Mouse (Mus musculus) limb, embryonic 14.5 days (tissue): Measurements from ENCODE around the gene Pan3. TPM values are rescaled to one million over a fixed set of nuclear protein-coding genes. Genes with fewer than 3 reads are reported as not detected.
"Not testable (repeated sequence)": the region's sequence is repeated elsewhere in the genome, so short reads cannot be mapped to it uniquely, and the experiment has no call there.

Experiments
- ATAC-seq: fragments of 200-750 bp; cut with Nextera tagmentation; 2 replicates; pipeline ENCODE4 v1.8.0; 2017; ENCODE audit warnings: low read depth, moderate number of reproducible peaks, moderate TSS enrichment; ENCODE audit not compliant: low FRiP score
- DNase-seq: peaks from one replicate; pipeline ENCODE4 v3.0.0-alpha.2; 2015; ENCODE audit warnings: low spot score
- H3K27ac ChIP-seq: fragments of 300-500 bp; sonication (generic); replicated peaks from 2 replicates; pipeline ENCODE4 v1.5.1; 2014; ENCODE audit warnings: low read depth, mild to moderate bottlenecking, low read length, moderate library complexity, mixed read lengths
- H3K27me3 ChIP-seq: fragments of 300-500 bp; sonication (generic); 2 replicates; pipeline ENCODE4 v1.6.1; 2014; ENCODE audit warnings: low read length, mixed read lengths; ENCODE audit not compliant: control insufficient read depth, insufficient read depth
- H3K36me3 ChIP-seq: fragments of 300-500 bp; sonication (generic); 2 replicates; pipeline ENCODE4 v1.6.1; 2014; ENCODE audit warnings: mild to moderate bottlenecking, low read length, moderate library complexity, mixed read lengths; ENCODE audit not compliant: control insufficient read depth, insufficient read depth
- H3K4me1 ChIP-seq: fragments of 300-500 bp; sonication (generic); 2 replicates; pipeline ENCODE4 v1.6.1; 2014; ENCODE audit warnings: antibody characterized with exemption, low read length, mixed read lengths; ENCODE audit not compliant: control insufficient read depth, insufficient read depth
- H3K4me2 ChIP-seq: fragments of 300-500 bp; sonication (generic); replicated peaks from 2 replicates; pipeline ENCODE4 v1.6.1; 2014; ENCODE audit warnings: low read depth, mild to moderate bottlenecking, low read length, moderate library complexity; ENCODE audit not compliant: severe bottlenecking
- H3K4me3 ChIP-seq: fragments of 300-500 bp; sonication (generic); replicated peaks from 2 replicates; pipeline ENCODE4 v1.5.1; 2014; ENCODE audit warnings: low read length
- H3K9ac ChIP-seq: fragments of 300-500 bp; sonication (generic); 2 replicates; pipeline ENCODE4 v1.6.1; 2014; ENCODE audit warnings: mild to moderate bottlenecking, low read depth, low read length, moderate library complexity; ENCODE audit not compliant: severe bottlenecking
- H3K9me3 ChIP-seq: fragments of 300-500 bp; sonication (generic); 2 replicates; pipeline ENCODE4 v1.6.1; 2016; ENCODE audit warnings: low read length; ENCODE audit not compliant: control insufficient read depth
- POLR2A ChIP-seq: fragments of 200-500 bp; IDR thresholded peaks from 2 replicates; pipeline ENCODE4 v1.8.0; 2012; ENCODE audit warnings: inconsistent platforms, mild to moderate bottlenecking, moderate library complexity, borderline replicate concordance; ENCODE audit not compliant: insufficient read depth, insufficient read length; ENCODE audit errors: extremely low read depth
- whole genome bisulfite sequencing: fragments of 180-500 bp; shearing (Covaris S2); extraction: QIAGEN DNeasy Blood & Tissue Kit; methylation state at CpG from one replicate; pipeline ENCODE4 v1.1.7; 2014; 5-methylcytosine and 5-hydroxymethylcytosine counted together
- polyA plus RNA-seq, 2 experiments: library from polyadenylated mRNA; depleted of rRNA in 1 of 2; stranded (reverse) in 1 of 2; unstranded in 1 of 2; fragments of >200 nt; fragmentation: Nextera tagmentation in 1 of 2; extraction: Ambion mirVana in 1 of 2; gene quantifications; 2 replicates each; pipeline versions ENCODE4 v1.2.1 to v1.2.3; 2012 to 2014

Gene Pan3
- polyA plus RNA-seq, 2 experiments = 46.7 to 60.7 TPM

- no peak overlapping the region for H3K9ac ChIP-seq
- H3K4me3 ChIP-seq = no peak overlapping the region
- H3K27ac ChIP-seq = no peak overlapping the region
- no peak overlapping the region for H3K4me2 ChIP-seq
- H3K27me3 ChIP-seq = no peaks in the 10 kb centered on the region
- no peak for DNase-seq
- WGBS = 66% methylated on average over 4 of the region's 4 CpGs
- no peak for ATAC-seq
- H3K36me3 ChIP-seq = peaks cover 69% of the 10 kb centered on the region
- no peaks in the 10 kb centered on the region for H3K4me1 ChIP-seq
- no peaks in the 10 kb centered on the region for H3K9me3 ChIP-seq
- no peak for TF ChIP-seq POLR2A
Measured at GRCm38 (mm10) chr5:147539815-147540214, 109.9 kb downstream of the Pan3 start.

GRCm38 (mm10) chr5:147542291-147542690 is 112.3 kb downstream of the Pan3 start:
- H3K27me3 ChIP-seq = no peaks in the 10 kb centered on the region
- no peak for DNase-seq
- no peak overlapping the region for H3K4me2 ChIP-seq
- peaks cover 73% of the 10 kb centered on the region for H3K36me3 ChIP-seq
- no peak overlapping the region for H3K27ac ChIP-seq
- no peak overlapping the region for H3K4me3 ChIP-seq
- no peak overlapping the region for H3K9ac ChIP-seq
- TF ChIP-seq POLR2A = no peak
- H3K9me3 ChIP-seq = no peaks in the 10 kb centered on the region
- 66% methylated on average over 6 of the region's 6 CpGs for WGBS
- no peaks in the 10 kb centered on the region for H3K4me1 ChIP-seq
- ATAC-seq = no peak

DNA sequence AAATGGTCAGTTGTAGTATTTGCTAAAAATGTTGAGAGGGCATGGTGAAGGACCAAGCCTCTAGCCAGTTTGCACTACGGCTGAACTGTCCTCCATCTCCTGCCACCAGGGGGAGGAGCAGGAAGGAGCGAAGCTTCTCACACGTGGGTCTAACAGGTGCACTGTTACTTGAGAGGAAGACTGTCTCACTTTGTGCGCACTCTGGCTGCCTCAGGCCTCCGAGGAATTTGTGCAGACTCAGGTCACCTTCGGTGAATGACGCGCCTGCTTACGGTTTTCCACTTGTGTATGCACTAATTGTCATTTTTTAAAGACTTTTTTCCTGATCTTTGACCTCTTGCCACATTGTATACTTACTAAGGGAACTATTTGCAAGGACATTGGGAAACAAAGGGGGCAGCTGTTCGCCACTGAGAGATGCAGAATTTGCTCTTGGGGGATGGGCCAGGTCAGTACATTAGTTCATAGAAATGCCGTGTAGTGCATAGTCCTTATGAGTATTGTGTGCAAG is 115.8 kb downstream of the Pan3 start:
- peaks cover 83% of the 10 kb centered on the region for H3K36me3 ChIP-seq
- DNase-seq (peak; percentile 14), ATAC-seq (0 out of 2 replicates have a peak, but pooled peaks have one; percentile 34)
- no peaks in the 10 kb centered on the region for H3K9me3 ChIP-seq
- no peak overlapping the region for H3K9ac ChIP-seq
- TF ChIP-seq POLR2A = no peak
- no peak overlapping the region for H3K4me2 ChIP-seq
- H3K27me3 ChIP-seq = no peaks in the 10 kb centered on the region
- H3K4me1 ChIP-seq = no peaks in the 10 kb centered on the region
- WGBS = 66% methylated on average over 11 of the region's 11 CpGs
- no peak overlapping the region for H3K27ac ChIP-seq
- no peak overlapping the region for H3K4me3 ChIP-seq

- DNase-seq = no peak
- Histone ChIP-seq H3K9ac (no peak overlapping the region), H3K4me3 (no peak overlapping the region), H3K27me3 (no peaks in the 10 kb centered on the region), H3K36me3 (peaks cover 60% of the 10 kb centered on the region), H3K4me2 (no peak overlapping the region), H3K27ac (no peak overlapping the region), H3K9me3 (no peaks in the 10 kb centered on the region), H3K4me1 (peaks cover 7% of the 10 kb centered on the region; the same call in 1 of the 2 replicates)
- ATAC-seq = no peak
- WGBS = 91% methylated on average over 12 of the region's 12 CpGs
- no peak for TF ChIP-seq POLR2A
Measured at GRCm38 (mm10) chr5:147549016-147549755, 119.2 kb downstream of the Pan3 start.

DNA sequence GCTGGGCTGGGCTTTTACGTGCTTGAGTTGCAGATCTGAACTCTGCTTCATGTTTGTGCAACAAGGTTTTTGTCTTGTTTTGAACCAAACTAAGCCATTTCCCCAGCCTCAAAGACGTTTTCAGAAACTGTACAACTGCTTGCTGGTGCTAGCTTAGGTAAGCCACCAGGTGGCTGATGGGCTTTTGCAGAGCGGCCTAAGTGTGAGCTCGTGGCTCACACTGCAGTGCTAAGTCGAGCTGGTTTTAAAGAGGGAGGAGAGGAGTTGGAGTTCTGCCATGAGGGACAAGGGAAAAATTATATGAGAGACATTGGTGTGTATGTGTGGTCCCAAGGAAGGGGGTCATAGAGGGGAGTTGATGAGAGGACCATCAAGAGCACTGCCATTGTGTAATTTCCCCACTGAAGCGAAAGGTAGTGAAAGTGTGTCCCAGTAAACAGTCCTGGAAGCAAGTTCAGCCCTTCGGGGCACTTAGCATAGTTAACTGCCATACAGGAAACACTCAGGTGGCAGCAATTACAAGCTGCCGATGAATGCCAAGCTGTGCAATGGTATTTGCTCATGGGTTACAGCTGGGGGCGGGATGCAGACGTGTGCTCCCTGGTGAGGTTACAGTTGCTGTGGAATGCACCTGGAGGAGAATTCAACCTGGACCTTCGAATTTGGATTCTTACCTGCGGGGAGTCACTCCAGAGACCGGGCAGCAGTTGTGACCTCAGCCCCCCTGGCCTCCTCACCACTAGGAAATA is 122.1 kb downstream of the Pan3 start:
- ATAC-seq = peak; percentile 30; the same call in 1 of the 2 replicates
- Histone ChIP-seq H3K27me3 (no peaks in the 10 kb centered on the region), H3K27ac (peak overlapping the region; percentile 26; the same call in 1 of the 2 replicates), H3K9ac (no peak overlapping the region), H3K4me3 (no peak overlapping the region), H3K36me3 (peaks cover 36% of the 10 kb centered on the region), H3K4me1 (peaks cover 7% of the 10 kb centered on the region; the same call in 1 of the 2 replicates), H3K9me3 (no peaks in the 10 kb centered on the region), H3K4me2 (no peak overlapping the region)
- TF ChIP-seq POLR2A = no peak
- WGBS = 31% methylated on average over 13 of the region's 13 CpGs
- DNase-seq = no peak

- H3K27me3 ChIP-seq, H3K4me1 ChIP-seq, H3K36me3 ChIP-seq, ATAC-seq, H3K4me3 ChIP-seq, H3K27ac ChIP-seq, H3K9ac ChIP-seq, H3K4me2 ChIP-seq, H3K9me3 ChIP-seq: not testable (repeated sequence)
- 57% methylated on average over 5 of the region's 6 CpGs for WGBS
- peak; percentile 50 for DNase-seq
Measured at GRCm38 (mm10) chr5:147557641-147558040, 127.7 kb downstream of the Pan3 start.
